Mouse (Mus musculus) myocyte (in vitro differentiated cells): Measurements from ENCODE around the gene Psmc6. TPM values are rescaled to one million over a fixed set of nuclear protein-coding genes. Genes with fewer than 3 reads are reported as not detected.

Experiments
- H3K27me3 ChIP-seq: one replicate; pipeline ENCODE4 v1.6.1; 2011; ENCODE audit not compliant: control insufficient read depth, insufficient read depth, insufficient read length
- H3K36me3 ChIP-seq: one replicate; pipeline ENCODE4 v1.6.1; 2011; ENCODE audit not compliant: control insufficient read depth, insufficient read depth
- H3K4me2 ChIP-seq: one replicate; pipeline ENCODE4 v1.6.1; 2011; ENCODE audit warnings: low read depth, control low read depth
- H3K4me3 ChIP-seq: one replicate; pipeline ENCODE4 v1.5.1; 2011; ENCODE audit warnings: mild to moderate bottlenecking, control low read depth, moderate library complexity
- H3K79me2 ChIP-seq: one replicate; pipeline ENCODE4 v1.6.1; 2011; ENCODE audit not compliant: control insufficient read depth, insufficient read depth
- H3ac ChIP-seq: one replicate; pipeline ENCODE4 v1.6.1; 2011; ENCODE audit not compliant: control insufficient read depth, insufficient read length
- CEBPB ChIP-seq: IDR thresholded peaks from 2 replicates; pipeline ENCODE4 v1.6.1; 2011; ENCODE audit warnings: mild to moderate bottlenecking, moderate library complexity; ENCODE audit not compliant: poor library complexity, insufficient read depth, severe bottlenecking
- E2F4 ChIP-seq: IDR thresholded peaks from one replicate; pipeline ENCODE4 v1.6.1; 2011; ENCODE audit warnings: mild to moderate bottlenecking, control low read depth, moderate library complexity; ENCODE audit not compliant: insufficient read depth
- MAX ChIP-seq: IDR thresholded peaks from one replicate; pipeline ENCODE4 v1.6.1; 2011; ENCODE audit warnings: low read depth, mild to moderate bottlenecking, control low read depth
- MYOD1 ChIP-seq, 3 experiments: IDR thresholded peaks; one replicate each; pipeline ENCODE4 v1.6.1; 2011; ENCODE audit warnings: control low read depth in 2 of 3, low read depth in 2 of 3, mild to moderate bottlenecking in 2 of 3, moderate library complexity in 1 of 3; ENCODE audit not compliant: insufficient read length in 2 of 3, control insufficient read depth in 1 of 3
- MYOG ChIP-seq, 3 experiments: IDR thresholded peaks; one replicate each; pipeline ENCODE4 v1.6.1; 2011; ENCODE audit warnings: control low read depth in 2 of 3, low read depth in 2 of 3, mild to moderate bottlenecking in 2 of 3; ENCODE audit not compliant: insufficient read length in 2 of 3, control insufficient read depth in 1 of 3, insufficient read depth in 1 of 3
- POLR2A ChIP-seq: IDR thresholded peaks from one replicate; pipeline ENCODE4 v1.6.1; 2011; ENCODE audit warnings: low read depth, mild to moderate bottlenecking, control low read depth, moderate library complexity; ENCODE audit not compliant: insufficient read length
- POLR2AphosphoS2 ChIP-seq: IDR thresholded peaks from one replicate; pipeline ENCODE4 v1.6.1; 2011; ENCODE audit warnings: low read depth, control low read depth; ENCODE audit not compliant: insufficient read length
- REST ChIP-seq: IDR thresholded peaks from one replicate; pipeline ENCODE4 v1.6.1; 2011; ENCODE audit warnings: mild to moderate bottlenecking, control low read depth, moderate library complexity; ENCODE audit not compliant: insufficient read depth, insufficient read length
- SRF ChIP-seq: IDR thresholded peaks from one replicate; pipeline ENCODE4 v1.6.1; 2011; ENCODE audit warnings: low read depth; ENCODE audit not compliant: control insufficient read depth, insufficient read length
- TCF12 ChIP-seq: IDR thresholded peaks from one replicate; pipeline ENCODE4 v1.6.1; 2011; ENCODE audit warnings: mild to moderate bottlenecking, control low read depth; ENCODE audit not compliant: poor library complexity, insufficient read depth, severe bottlenecking
- TCF3 ChIP-seq: IDR thresholded peaks from one replicate; pipeline ENCODE4 v1.6.1; 2011; ENCODE audit warnings: low read depth, control low read depth; ENCODE audit not compliant: insufficient read length
- USF1 ChIP-seq: IDR thresholded peaks from one replicate; pipeline ENCODE4 v1.6.1; 2011; ENCODE audit warnings: low read depth, mild to moderate bottlenecking, control low read depth, moderate library complexity
- polyA plus RNA-seq: library from polyadenylated mRNA; unstranded; fragments of >200 nt; fragmentation: generic; extraction: Trizol; gene quantifications from one replicate; pipeline ENCODE4 v1.2.1, GENCODE M21; 2012; ENCODE audit warnings: missing spikeins

The Psmc6 gene
- polyA plus RNA-seq, 1 experiment = 72.7 TPM

DNA sequence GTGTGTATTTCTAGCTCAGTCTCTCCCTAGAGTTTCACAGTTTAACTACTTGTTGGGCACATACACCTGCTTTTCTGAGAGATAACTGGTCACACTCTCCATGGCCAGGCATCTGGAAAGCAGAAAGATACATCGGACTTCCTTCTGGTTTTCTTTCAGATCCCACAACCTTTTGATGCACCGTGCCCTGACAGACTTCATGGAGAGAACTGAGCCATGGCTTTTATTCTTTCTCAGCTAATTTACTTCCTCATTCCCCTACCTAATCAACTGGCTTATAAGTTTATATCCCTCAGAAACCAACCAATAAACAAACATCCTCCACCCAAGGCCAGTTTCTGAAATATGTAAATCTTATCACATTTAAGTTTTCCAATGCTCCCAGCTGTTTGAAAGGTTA is 7.1 kb upstream of the Psmc6 start:
- TF ChIP-seq MYOG (IDR thresholded peaks at IDR 0.05; ENCODE audit: control insufficient read depth in 1 of 3, insufficient read depth in 1 of 3, insufficient read length in 2 of 3, low read depth in 2 of 3) (no peak), SRF (no peak), TCF12 (no peak), POLR2AphosphoS2 (no peak), REST (no peak)
- H3K79me2 ChIP-seq = peaks cover 6% of the 10 kb centered on the region
- H3K27me3 ChIP-seq = no peaks in the 10 kb centered on the region
- no peaks in the 10 kb centered on the region for H3K36me3 ChIP-seq
- no peak overlapping the region for H3ac ChIP-seq
- H3K4me3 ChIP-seq = no peak overlapping the region
- no peak overlapping the region for H3K4me2 ChIP-seq

DNA sequence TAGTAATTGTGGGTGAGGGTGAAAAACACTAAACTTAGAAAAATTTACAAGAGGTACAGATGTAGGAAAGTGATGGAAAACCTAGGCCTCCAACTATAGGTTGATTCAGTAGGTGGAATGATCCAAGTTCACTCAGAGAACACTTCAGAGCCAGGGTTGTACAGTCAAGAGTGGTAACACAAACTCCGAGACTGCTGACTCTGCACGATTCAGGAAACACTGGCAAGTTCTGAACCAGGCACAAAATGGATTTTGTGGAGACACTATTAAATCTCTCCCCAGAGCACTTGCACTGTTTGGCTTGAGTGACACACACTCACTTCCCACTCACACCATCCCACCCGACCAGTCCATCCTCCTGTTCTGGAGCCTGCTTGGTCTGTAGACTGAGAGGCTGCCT is 6.3 kb upstream of the Psmc6 start:
- no peak overlapping the region for H3ac ChIP-seq
- H3K36me3 ChIP-seq = no peaks in the 10 kb centered on the region
- no peaks in the 10 kb centered on the region for H3K79me2 ChIP-seq
- H3K27me3 ChIP-seq = no peaks in the 10 kb centered on the region
- no peak overlapping the region for H3K4me2 ChIP-seq
- TF ChIP-seq TCF3 (no peak), SRF (no peak), CEBPB (no peak), POLR2AphosphoS2 (no peak), MYOG (IDR thresholded peaks at IDR 0.05; ENCODE audit: control insufficient read depth in 1 of 3, insufficient read depth in 1 of 3, insufficient read length in 2 of 3, low read depth in 2 of 3) (no peak), REST (no peak), E2F4 (no peak), MAX (no peak)
- no peak overlapping the region for H3K4me3 ChIP-seq

DNA sequence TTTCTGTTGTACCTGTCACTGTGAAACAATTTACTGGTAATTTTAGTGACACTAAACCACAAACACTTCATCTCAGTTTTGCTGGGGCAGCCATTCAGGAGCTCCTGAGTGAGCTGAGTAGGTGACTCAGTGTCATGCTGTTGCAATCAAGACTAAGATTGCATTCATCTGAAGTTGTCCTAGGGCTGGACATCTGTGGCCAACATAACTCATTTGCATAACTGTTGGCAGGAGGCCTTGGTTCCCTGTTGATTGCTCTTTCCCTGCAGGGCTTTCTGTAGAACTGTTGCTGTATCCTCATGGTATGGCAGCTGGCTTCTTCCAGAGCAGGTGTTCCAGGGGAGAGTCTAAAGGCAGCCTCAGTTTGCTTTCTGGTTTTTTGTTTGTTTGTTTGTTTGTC is 4.1 kb upstream of the Psmc6 start:
- H3ac ChIP-seq = no peak overlapping the region
- peak overlapping the region; percentile 56 for H3K4me2 ChIP-seq
- no peaks in the 10 kb centered on the region for H3K27me3 ChIP-seq
- TF ChIP-seq POLR2AphosphoS2 (peak; percentile 25), MYOD1 (IDR thresholded peaks at IDR 0.05; ENCODE audit: control insufficient read depth in 1 of 3, insufficient read length in 2 of 3, low read depth in 2 of 3) (peak in 2 of 3 experiments; percentile 14 to 63), TCF12 (no peak), USF1 (no peak), CEBPB (peak; percentile 97), E2F4 (no peak), MAX (no peak), MYOG (IDR thresholded peaks at IDR 0.05; ENCODE audit: control insufficient read depth in 1 of 3, insufficient read depth in 1 of 3, insufficient read length in 2 of 3, low read depth in 2 of 3) (peak in 2 of 3 experiments; percentile 68 to 69), SRF (no peak), POLR2A (no peak), TCF3 (no peak), REST (no peak)
- H3K36me3 ChIP-seq = no peaks in the 10 kb centered on the region
- peaks cover 9% of the 10 kb centered on the region for H3K79me2 ChIP-seq
- no peak overlapping the region for H3K4me3 ChIP-seq

DNA sequence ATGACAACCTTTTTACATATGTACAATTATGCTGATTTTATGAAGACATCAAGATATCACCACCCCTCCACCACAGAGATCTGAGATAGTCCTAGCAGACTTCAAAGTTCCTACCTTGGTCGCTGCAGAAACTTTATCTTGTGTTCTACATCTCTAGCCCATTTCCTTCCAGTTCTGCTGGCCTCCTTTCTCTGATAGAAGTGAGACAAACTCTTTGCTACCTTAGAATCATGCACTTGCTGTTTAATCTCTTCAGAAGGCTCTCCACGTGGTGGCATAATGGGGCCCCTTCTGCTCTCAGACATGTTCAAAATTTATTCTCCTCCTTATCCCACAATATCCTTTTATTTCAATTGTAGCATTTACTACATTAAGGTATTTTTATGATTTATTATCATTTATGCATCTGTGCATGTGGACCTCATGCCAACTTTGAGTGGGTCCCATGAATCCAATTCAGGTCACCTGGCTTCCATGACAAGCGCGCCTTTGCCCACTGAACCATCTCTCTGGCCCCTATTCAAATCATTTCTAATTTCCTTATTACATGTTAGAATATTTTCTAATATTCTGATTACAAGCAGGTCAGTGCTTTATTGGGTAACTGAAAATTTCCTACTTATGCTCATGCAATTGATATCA is 1.4 kb upstream of the Psmc6 start:
- Histone ChIP-seq H3K27me3 (no peaks in the 10 kb centered on the region), H3K79me2 (peaks cover 32% of the 10 kb centered on the region), H3K4me3 (no peak overlapping the region), H3ac (no peak overlapping the region), H3K36me3 (peaks cover 19% of the 10 kb centered on the region), H3K4me2 (no peak overlapping the region)
- no peak for TF ChIP-seq TCF12
- no peak for TF ChIP-seq POLR2A
- TF ChIP-seq MYOD1 (IDR thresholded peaks at IDR 0.05; ENCODE audit: control insufficient read depth in 1 of 3, insufficient read length in 2 of 3, low read depth in 2 of 3) = no peak
- no peak for TF ChIP-seq TCF3
- TF ChIP-seq MAX = no peak
- no peak for TF ChIP-seq CEBPB
- TF ChIP-seq REST = no peak
- TF ChIP-seq E2F4 = no peak
- no peak for TF ChIP-seq SRF

DNA sequence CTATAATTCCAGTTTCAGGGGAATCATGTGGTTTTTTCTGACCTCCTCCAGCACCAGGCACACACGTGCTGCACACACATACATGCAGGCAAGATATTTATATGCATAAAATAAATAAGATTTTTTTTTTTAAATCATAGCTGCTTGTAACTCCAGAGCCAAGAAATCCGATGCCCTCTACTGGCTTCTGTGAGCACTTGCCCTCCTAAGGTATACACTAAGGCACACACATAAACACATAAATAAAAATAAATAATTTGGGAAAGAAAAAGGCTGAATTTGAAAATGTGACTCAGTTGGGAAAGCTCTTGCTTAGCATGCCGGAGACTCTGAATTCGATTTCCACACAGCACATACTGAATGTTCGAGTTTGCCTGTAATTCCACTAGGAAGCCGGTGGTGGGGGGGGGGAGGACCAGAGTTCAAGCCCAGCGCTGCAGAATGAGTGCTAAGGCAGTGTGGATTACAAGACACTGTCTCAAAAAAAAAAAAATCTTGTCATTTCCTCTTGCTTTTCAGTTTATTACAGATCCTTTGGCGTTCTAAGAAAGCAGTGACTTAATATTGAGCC is 485 bp upstream of the Psmc6 start:
- H3K79me2 ChIP-seq = peaks cover 39% of the 10 kb centered on the region
- H3K4me3 ChIP-seq = peak overlapping the region; percentile 62
- H3K4me2 ChIP-seq = peak overlapping the region; percentile 59
- TF ChIP-seq USF1 (no peak), POLR2A (no peak), CEBPB (no peak), TCF3 (no peak), MYOD1 (IDR thresholded peaks at IDR 0.05; ENCODE audit: control insufficient read depth in 1 of 3, insufficient read length in 2 of 3, low read depth in 2 of 3) (no peak), REST (no peak)
- no peaks in the 10 kb centered on the region for H3K27me3 ChIP-seq
- peak overlapping the region; percentile 95 for H3ac ChIP-seq
- H3K36me3 ChIP-seq = peaks cover 29% of the 10 kb centered on the region
